Mouse (Mus musculus) hindbrain, embryonic 15.5 days (tissue): ENCODE measurements at regions not wholly inside any gene's neighbourhood (a gene's known extent, or its start where the extent isn't known, plus 50 kb on each side); places are given as distances from the start of the nearest gene placed in this dataset.

ENCODE experiments used
- ATAC-seq: fragments of 200-750 bp; cut with Nextera tagmentation; 2 replicates; pipeline ENCODE4 v1.8.0; 2017; ENCODE audit warnings: low read depth, moderate number of reproducible peaks, moderate TSS enrichment; ENCODE audit not compliant: low FRiP score
- H3K27ac ChIP-seq: fragments of 300-500 bp; sonication (generic); replicated peaks from 2 replicates; pipeline ENCODE4 v1.5.1; 2015; ENCODE audit warnings: mild to moderate bottlenecking, inconsistent platforms
- H3K27me3 ChIP-seq: fragments of 300-500 bp; sonication (generic); 2 replicates; pipeline ENCODE4 v1.6.1; 2015; ENCODE audit warnings: control low read depth, inconsistent platforms
- H3K36me3 ChIP-seq: fragments of 300-500 bp; sonication (generic); 2 replicates; pipeline ENCODE4 v1.6.1; 2015; ENCODE audit warnings: control low read depth, inconsistent platforms
- H3K4me1 ChIP-seq: fragments of 300-500 bp; sonication (generic); replicated peaks from 2 replicates; pipeline ENCODE4 v1.6.1; 2015; ENCODE audit warnings: control low read depth, inconsistent platforms
- H3K4me2 ChIP-seq: fragments of 300-500 bp; sonication (generic); 2 replicates; pipeline ENCODE4 v1.6.1; 2015; ENCODE audit warnings: moderate library complexity, mild to moderate bottlenecking, inconsistent platforms
- H3K4me3 ChIP-seq: fragments of 300-500 bp; sonication (generic); 2 replicates; pipeline ENCODE4 v1.5.1; 2015; ENCODE audit warnings: mild to moderate bottlenecking, inconsistent platforms
- H3K9ac ChIP-seq: fragments of 300-500 bp; sonication (generic); 2 replicates; pipeline ENCODE4 v1.6.1; 2015; ENCODE audit warnings: inconsistent platforms
- H3K9me3 ChIP-seq: fragments of 300-500 bp; sonication (generic); 2 replicates; pipeline ENCODE4 v1.6.1; 2016; ENCODE audit warnings: control low read depth, inconsistent platforms
- WGBS: fragments of 180-500 bp; shearing (Covaris S2); methylation state at CpG from one replicate; pipeline ENCODE4 v1.1.7; 2015; 5-methylcytosine and 5-hydroxymethylcytosine counted together

GRCm38 (mm10) chr3:52676886-52677670, 340.0 kb downstream of the Cog6 start:
- H3K4me2 ChIP-seq = no peak overlapping the region
- ATAC-seq = 0 out of 2 replicates have a peak, but pooled peaks have one; percentile 38
- H3K4me3 ChIP-seq = no peak overlapping the region
- 65% methylated on average over 14 of the region's 14 CpGs for WGBS
- no peaks in the 10 kb centered on the region for H3K36me3 ChIP-seq
- H3K9ac ChIP-seq = no peak overlapping the region
- H3K27ac ChIP-seq = no peak overlapping the region
- H3K4me1 ChIP-seq = peaks cover 6% of the 10 kb centered on the region
- H3K9me3 ChIP-seq = no peaks in the 10 kb centered on the region; the same call in 1 of the 2 replicates
- H3K27me3 ChIP-seq = peaks cover 22% of the 10 kb centered on the region

GRCm38 (mm10) chr3:52670628-52671028, 346.4 kb downstream of the Cog6 start:
- no peak for ATAC-seq
- H3K36me3 ChIP-seq = no peaks in the 10 kb centered on the region

GRCm38 (mm10) chr3:52663161-52663602, 353.9 kb downstream of the Cog6 start:
- no peak overlapping the region; the same call in 1 of the 2 replicates for H3K27ac ChIP-seq
- ATAC-seq = peak; percentile 87
- H3K36me3 ChIP-seq = no peaks in the 10 kb centered on the region
- H3K27me3 ChIP-seq = peaks cover 3% of the 10 kb centered on the region; the same call in 1 of the 2 replicates
- no peak overlapping the region for H3K4me3 ChIP-seq
- peaks cover 17% of the 10 kb centered on the region for H3K4me1 ChIP-seq
- H3K9ac ChIP-seq = no peak overlapping the region
- 39% methylated on average over 5 of the region's 5 CpGs for WGBS
- no peak overlapping the region for H3K4me2 ChIP-seq
- no peaks in the 10 kb centered on the region for H3K9me3 ChIP-seq

More at GRCm38 (mm10) chr3:52670628-52671028, 346.4 kb downstream of the Cog6 start:
- 95% methylated on average over 8 of the region's 8 CpGs for WGBS
- Histone ChIP-seq H3K27me3 (peaks cover 20% of the 10 kb centered on the region), H3K4me2 (no peak overlapping the region), H3K4me3 (no peak overlapping the region), H3K9ac (no peak overlapping the region), H3K27ac (no peak overlapping the region), H3K9me3 (no peaks in the 10 kb centered on the region), H3K4me1 (peaks cover 10% of the 10 kb centered on the region; the same call in 1 of the 2 replicates)

- no peak overlapping the region for H3K27ac ChIP-seq
- WGBS = 80% methylated on average over 15 of the region's 15 CpGs
- ATAC-seq = peak; percentile 17; the same call in 1 of the 2 replicates
- H3K4me2 ChIP-seq = no peak overlapping the region
- H3K36me3 ChIP-seq = no peaks in the 10 kb centered on the region
- H3K9ac ChIP-seq = no peak overlapping the region
- no peak overlapping the region for H3K4me3 ChIP-seq
- no peaks in the 10 kb centered on the region for H3K9me3 ChIP-seq
- H3K27me3 ChIP-seq = peaks cover 3% of the 10 kb centered on the region; the same call in 1 of the 2 replicates
- H3K4me1 ChIP-seq = peaks cover 12% of the 10 kb centered on the region; the same call in 1 of the 2 replicates
These were observed 354.7 kb downstream of the Cog6 start for GRCm38 (mm10) chr3:52662164-52662908.

- no peaks in the 10 kb centered on the region for H3K36me3 ChIP-seq
- WGBS = 83% methylated on average over 5 of the region's 5 CpGs
- H3K4me3 ChIP-seq = no peak overlapping the region
- H3K9ac ChIP-seq = no peak overlapping the region
- ATAC-seq = no peak
- H3K9me3 ChIP-seq = no peaks in the 10 kb centered on the region
- H3K4me2 ChIP-seq = no peak overlapping the region
- H3K27ac ChIP-seq = no peak overlapping the region
- H3K27me3 ChIP-seq = no peaks in the 10 kb centered on the region; the same call in 1 of the 2 replicates
- no peaks in the 10 kb centered on the region for H3K4me1 ChIP-seq
These were observed 364.0 kb downstream of the Cog6 start for GRCm38 (mm10) chr3:52653006-52653405.

- Histone ChIP-seq H3K9ac (no peak overlapping the region), H3K27me3 (no peaks in the 10 kb centered on the region; the same call in 1 of the 2 replicates), H3K9me3 (no peaks in the 10 kb centered on the region), H3K4me2 (no peak overlapping the region), H3K4me1 (no peaks in the 10 kb centered on the region), H3K27ac (no peak overlapping the region), H3K36me3 (no peaks in the 10 kb centered on the region), H3K4me3 (no peak overlapping the region)
- no peak for ATAC-seq
- WGBS = 91% methylated on average over 2 of the region's 2 CpGs
These were observed 364.6 kb downstream of the Cog6 start for GRCm38 (mm10) chr3:52652476-52652870.

- no peak for ATAC-seq
- H3K4me2 ChIP-seq = no peak overlapping the region
- H3K4me1 ChIP-seq = no peaks in the 10 kb centered on the region
- WGBS = 83% methylated on average over 7 of the region's 7 CpGs
- H3K27me3 ChIP-seq = no peaks in the 10 kb centered on the region; the same call in 1 of the 2 replicates
- no peak overlapping the region for H3K4me3 ChIP-seq
- no peak overlapping the region for H3K27ac ChIP-seq
- H3K9me3 ChIP-seq = no peaks in the 10 kb centered on the region
- no peaks in the 10 kb centered on the region for H3K36me3 ChIP-seq
- no peak overlapping the region for H3K9ac ChIP-seq
These were observed 365.1 kb downstream of the Cog6 start for GRCm38 (mm10) chr3:52651862-52652475.

- no peak overlapping the region for H3K27ac ChIP-seq
- no peaks in the 10 kb centered on the region for H3K9me3 ChIP-seq
- H3K36me3 ChIP-seq = no peaks in the 10 kb centered on the region
- H3K4me2 ChIP-seq = no peak overlapping the region
- ATAC-seq = no peak
- H3K27me3 ChIP-seq = no peaks in the 10 kb centered on the region; the same call in 1 of the 2 replicates
- H3K4me1 ChIP-seq = peaks cover 2% of the 10 kb centered on the region
- WGBS = 94% methylated on average over 3 of the region's 3 CpGs
- H3K4me3 ChIP-seq = no peak overlapping the region
- no peak overlapping the region for H3K9ac ChIP-seq
These were observed 367.0 kb downstream of the Cog6 start for GRCm38 (mm10) chr3:52650071-52650470.

GRCm38 (mm10) chr3:52648836-52649500, 368.1 kb downstream of the Cog6 start:
- Histone ChIP-seq H3K36me3 (no peaks in the 10 kb centered on the region), H3K4me1 (peaks cover 13% of the 10 kb centered on the region), H3K27ac (no peak overlapping the region), H3K4me2 (no peak overlapping the region), H3K4me3 (no peak overlapping the region), H3K9ac (no peak overlapping the region), H3K27me3 (no peaks in the 10 kb centered on the region; the same call in 1 of the 2 replicates), H3K9me3 (no peaks in the 10 kb centered on the region)
- 88% methylated on average over 4 of the region's 4 CpGs for WGBS
- ATAC-seq = no peak

- H3K4me1 ChIP-seq = peaks cover 22% of the 10 kb centered on the region
- no peaks in the 10 kb centered on the region for H3K9me3 ChIP-seq
- no peak overlapping the region for H3K4me2 ChIP-seq
- 93% methylated on average over 5 of the region's 5 CpGs for WGBS
- H3K4me3 ChIP-seq = no peak overlapping the region
- H3K27me3 ChIP-seq = no peaks in the 10 kb centered on the region; the same call in 1 of the 2 replicates
- no peak overlapping the region for H3K27ac ChIP-seq
- H3K36me3 ChIP-seq = no peaks in the 10 kb centered on the region
- ATAC-seq = no peak
- no peak overlapping the region for H3K9ac ChIP-seq
These were observed 369.1 kb downstream of the Cog6 start for GRCm38 (mm10) chr3:52647900-52648299.

GRCm38 (mm10) chr3:52647161-52647692, 369.8 kb downstream of the Cog6 start:
- Histone ChIP-seq H3K9me3 (no peaks in the 10 kb centered on the region), H3K27me3 (no peaks in the 10 kb centered on the region; the same call in 1 of the 2 replicates), H3K4me3 (no peak overlapping the region), H3K27ac (no peak overlapping the region), H3K36me3 (no peaks in the 10 kb centered on the region), H3K4me2 (no peak overlapping the region), H3K9ac (no peak overlapping the region), H3K4me1 (peaks cover 22% of the 10 kb centered on the region)
- 76% methylated on average over 10 of the region's 10 CpGs for WGBS
- no peak for ATAC-seq
